Mouse (Mus musculus) thymus, adult 2 months (tissue): ENCODE measurements around the gene Dchs1.

Source experiments
- CTCF ChIP-seq: fragments of 200-500 bp; IDR thresholded peaks from 2 replicates; pipeline ENCODE4 v1.5.1; 2012; ENCODE audit warnings: mild to moderate bottlenecking, control low read depth, low read length, moderate library complexity, borderline replicate concordance; ENCODE audit not compliant: control insufficient read depth, poor library complexity, insufficient read depth; ENCODE audit errors: extremely low read depth
- POLR2A ChIP-seq: fragments of 200-500 bp; IDR thresholded peaks from 2 replicates; pipeline ENCODE4 v1.6.1; 2012; ENCODE audit warnings: mild to moderate bottlenecking, low read length, control low read depth, moderate library complexity; ENCODE audit not compliant: control insufficient read depth, poor library complexity, insufficient read depth; ENCODE audit errors: extremely low read depth

DNA sequence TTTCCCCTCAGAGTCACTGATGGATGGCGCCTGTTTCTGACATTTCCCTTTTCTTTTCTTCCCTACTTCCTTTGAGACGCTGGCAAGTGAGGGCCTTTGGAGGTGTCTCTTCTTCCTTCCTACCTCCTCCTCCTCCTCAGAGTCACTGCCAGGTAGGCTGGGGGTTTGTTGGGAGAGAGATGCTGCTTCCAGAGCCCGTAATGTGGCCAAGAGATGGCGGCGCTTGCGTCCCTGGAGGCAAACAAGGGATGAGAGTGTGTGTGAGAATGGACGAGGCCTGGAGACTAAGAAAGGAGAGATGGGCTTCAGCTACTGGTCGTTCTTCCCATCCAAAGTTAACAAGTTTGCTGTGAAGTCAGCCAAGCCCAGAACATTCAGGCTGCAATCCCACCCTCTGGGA is 52.6 kb downstream of the Dchs1 start:
- TF ChIP-seq CTCF (no peak), POLR2A (no peak)
